ENCODE assay signal across 12 mouse cellular contexts in the genomic region with DNA sequence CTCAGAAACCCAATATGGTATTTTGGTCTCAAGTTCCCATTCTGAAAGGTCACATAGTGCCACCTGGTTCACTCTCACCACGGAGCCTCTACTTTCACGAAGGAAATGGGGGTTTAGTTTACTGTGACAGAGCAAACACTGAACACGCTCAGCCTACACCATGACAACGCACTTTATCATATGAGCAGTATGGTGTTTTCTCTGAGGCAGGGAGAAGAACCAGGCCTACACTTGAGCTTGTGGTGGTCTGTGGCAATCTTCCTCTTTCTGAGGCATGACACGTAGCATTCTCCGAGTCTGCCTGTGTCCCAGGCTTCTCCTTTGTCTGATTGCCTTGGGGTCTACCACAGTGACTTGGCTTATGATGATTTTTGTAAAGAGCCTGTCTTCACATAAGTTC. TPM values are rescaled to one million over a fixed set of nuclear protein-coding genes. Genes with fewer than 3 reads are reported as not detected.
DNase-seq lines count a peak whose midpoint lies in the region; ATAC-seq and TF ChIP-seq lines count a peak whose summit lies in the region.
"Had no signal": no experiment of that assay in that cellular context is flagged by ENCODE, and none has a peak within 500 bp of the region (broad histone marks: within the 10 kb centered on the region; RNA-seq: fewer than 3 reads in every experiment).

No protein-coding gene starts in this region.

- no peak overlapping the region for H3K27ac ChIP-seq in heart, embryonic 10.5 days

- H3K9me3 ChIP-seq in heart, embryonic 10.5 days: no peaks in the 10 kb centered on the region
- no peaks in the 10 kb centered on the region for H3K9me3 ChIP-seq in G1E (replicated peaks)

- peak; percentile 76 for ATAC-seq in G1E (ENCODE audit: extremely low read depth, insufficient number of reproducible peaks, low FRiP score, poor library complexity, severe bottlenecking)

- no peak for TF ChIP-seq CTCF in G1E (IDR thresholded peaks at IDR 0.05; ENCODE audit: low read depth, low read length)

- intact Hi-C loops in heart, postnatal 25 days (cut with DNase I): loop anchor here (2.0 to 5.0 kb wide), 2 partner anchors 79 to 101 kb away; no protein-coding TSS in a partner anchor
- intact Hi-C loops in left cerebral cortex, postnatal 36 days (cut with DNase I): no loop called here

- DNase-seq in heart, embryonic 10.5 days (ENCODE audit: low spot score): peak; percentile 61
- DNase-seq in heart, postnatal 25 days (ENCODE audit: low spot score): no peak
- DNase-seq in G1E (ENCODE audit: low spot score): peak; percentile 51
- peak; percentile 60 for DNase-seq in induced T-regulatory cell, adult 2 months (ENCODE audit: low read depth)
- peak; percentile 29 for DNase-seq in splenic B cell, adult 2 months (ENCODE audit: low read depth, low spot score)
- no peak for DNase-seq in right cerebral cortex, postnatal 10 days (ENCODE audit: low spot score in 2 of 2)
- DNase-seq in left cerebral cortex, postnatal 36 days (ENCODE audit: low spot score in 2 of 2): no peak
- DNase-seq in layer of hippocampus, postnatal 10 days (ENCODE audit: low spot score in 2 of 2): no peak
- DNase-seq: cerebellum, adult 18-20 months; kidney, adult 18-20 months; lung, adult 2 months; spleen, adult 18-20 months had no signal

- no peaks in the 10 kb centered on the region for H3K27me3 ChIP-seq in heart, embryonic 10.5 days (ENCODE audit: insufficient read depth, poor library complexity, severe bottlenecking)
- H3K27me3 ChIP-seq in G1E (ENCODE audit: insufficient read depth, low read length): no peaks in the 10 kb centered on the region
- no peaks in the 10 kb centered on the region for H3K27me3 ChIP-seq in splenic B cell, adult 2 months (ENCODE audit: control insufficient read depth, insufficient read depth, low read length, poor library complexity, severe bottlenecking)

- H3K36me3 ChIP-seq in heart, embryonic 10.5 days: peaks cover 92% of the 10 kb centered on the region
- H3K36me3 ChIP-seq in G1E (replicated peaks): peaks cover 74% of the 10 kb centered on the region
- H3K36me3 ChIP-seq in splenic B cell, adult 2 months (ENCODE audit: control insufficient read depth, insufficient read depth, low read length, poor library complexity, severe bottlenecking): no peaks in the 10 kb centered on the region

- WGBS in heart, embryonic 10.5 days: 78% methylated on average over 6 of the region's 6 CpGs

- no peaks in the 10 kb centered on the region; the same call in 1 of the 2 replicates for H3K4me1 ChIP-seq in heart, embryonic 10.5 days
- H3K4me1 ChIP-seq in G1E (ENCODE audit: insufficient read depth, low read depth, low read length): peaks cover 58% of the 10 kb centered on the region

- H3K4me3 ChIP-seq in heart, embryonic 10.5 days: no peak overlapping the region
- H3K4me3 ChIP-seq in G1E (ENCODE audit: low read depth, low read length): no peak overlapping the region; the same call in 1 of the 2 replicates

RNA-seq across cellular contexts. Expression of a gene that starts 53.0 kb away (rescaled TPM):
- polyA plus RNA-seq in heart, embryonic 10.5 days (2016; fragmentation: Nextera tagmentation; extraction: Ambion mirVana): 81.2 and 99.9 TPM in 2 replicates
- total RNA-seq in heart, postnatal 25 days (2021): 10 to 100 TPM; 20.4 to 22.9 TPM
- total RNA-seq in G1E (2014; fragmentation: Nextera tagmentation) (29.1 and 34.8 TPM in 2 replicates), G1E (2017) (47.2 and 49.9 TPM in 2 replicates)
- 21.9 and 24.4 TPM in 2 replicates for polyA plus RNA-seq in G1E (2012)
- total RNA-seq in left cerebral cortex, postnatal 36 days (2021): 10 to 100 TPM; 18.4 to 22.9 TPM
- 10 to 100 TPM; 33.0 to 33.1 TPM for total RNA-seq in layer of hippocampus, postnatal 10 days (2021)

Comparison
In these comparisons a context has a peak if more than half of its experiments do, and no peak if none do; other contexts are left out.
1. DNase-seq: peak in heart, embryonic 10.5 days (single experiment), G1E (single experiment), induced T-regulatory cell, adult 2 months (single experiment) and splenic B cell, adult 2 months (single experiment); none in heart, postnatal 25 days (single experiment), right cerebral cortex, postnatal 10 days (0 of 2), left cerebral cortex, postnatal 36 days (0 of 2) and layer of hippocampus, postnatal 10 days (0 of 2).